Mouse (Mus musculus): ENCODE measurements around the gene Oxld1.
"Not testable (repeated sequence)": the region's sequence is repeated elsewhere in the genome, so short reads cannot be mapped to it uniquely, and the experiment has no call there.

Oxld1 gene

GRCm38 (mm10) chr11:120422651-120423568, 35.0 kb downstream of the Oxld1 start:
- peak; percentile 12 to 42 for DNase-seq

DNA sequence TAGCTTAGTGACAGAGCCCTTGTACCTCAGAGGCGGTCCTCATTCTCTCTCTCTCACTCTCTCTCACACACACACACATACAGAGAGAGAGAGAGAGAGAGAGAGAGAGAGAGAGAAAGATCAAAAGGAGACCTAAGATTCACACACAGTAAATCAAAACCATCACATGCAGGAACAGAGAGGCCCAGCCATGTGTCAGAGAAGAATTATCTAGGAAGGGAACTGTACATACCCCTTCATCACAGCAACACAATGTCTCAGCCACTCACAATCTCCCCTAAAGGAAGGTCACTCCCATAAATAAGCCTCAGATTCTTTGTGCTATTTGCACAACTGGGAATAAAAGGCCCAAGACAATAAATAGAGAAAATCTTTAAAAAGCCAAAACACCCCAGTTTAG, 39.3 kb downstream of the Oxld1 start:
- no peak for DNase-seq

DNA sequence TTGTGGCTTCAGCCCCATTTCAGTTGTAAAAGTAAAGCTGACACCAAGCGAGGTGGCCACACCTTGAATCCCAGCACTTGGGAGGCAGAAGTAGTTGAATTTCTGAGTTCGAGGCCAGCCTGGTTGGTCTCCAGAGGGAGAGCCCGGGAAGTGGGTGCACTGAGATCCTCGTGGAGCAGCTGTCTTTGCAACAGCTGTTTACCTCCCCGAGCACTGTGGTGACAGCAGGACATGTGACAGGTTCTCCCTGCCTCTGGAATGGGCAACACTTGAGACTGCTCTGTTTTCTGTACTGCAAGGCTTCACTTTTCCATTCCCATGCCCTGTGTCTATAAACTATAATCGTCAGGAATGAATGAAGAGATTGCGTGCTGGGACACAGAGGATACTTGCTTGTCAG, 40.0 kb downstream of the Oxld1 start:
- DNase-seq, result no peak

DNA sequence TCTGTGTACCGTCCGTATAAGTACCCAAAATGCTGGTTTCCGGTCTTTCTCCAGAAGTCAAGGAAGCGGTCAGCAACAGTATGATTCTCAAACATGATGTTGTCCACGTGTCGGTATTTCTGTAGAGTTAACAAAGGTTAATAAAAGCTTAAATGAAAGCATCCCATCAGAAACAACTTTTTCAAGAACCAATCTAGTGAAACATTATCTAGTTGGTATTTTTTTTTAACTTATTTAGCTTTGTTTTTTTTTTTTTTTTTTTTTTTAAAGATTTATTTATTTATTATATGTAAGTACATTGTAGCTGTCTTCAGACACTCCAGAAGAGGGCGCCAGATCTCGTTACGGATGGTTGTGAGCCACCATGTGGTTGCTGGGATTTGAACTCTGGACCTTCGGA, 44.2 kb downstream of the Oxld1 start:
- not testable (repeated sequence) for DNase-seq

Measured in kidney, postnatal 4 days (tissue).